Mouse (Mus musculus): ENCODE data around the gene Ttc27. TPM values are rescaled to one million over a fixed set of nuclear protein-coding genes. Genes with fewer than 3 reads are reported as not detected.
A peak's percentile ranks its signal among the peaks of the same experiment; 100 is the strongest.

Gene Ttc27
- polyA plus RNA-seq, 1 experiment: 10.5 TPM

- no peak overlapping the region for H3K27ac ChIP-seq (ENCODE audit: control insufficient read depth, insufficient read depth, low read depth, low read length)
- TF ChIP-seq CTCF (IDR thresholded peaks at IDR 0.05; ENCODE audit: control insufficient read depth, insufficient read depth, insufficient replicate concordance, low read depth, low read length) (no peak), POLR2A (IDR thresholded peaks at IDR 0.05; ENCODE audit: control insufficient read depth, low read depth, low read length) (no peak)
Measured at GRCm38 (mm10) chr17:74715128-74715527, 2.4 kb upstream of the Ttc27 start.

GRCm38 (mm10) chr17:74715724-74716123 is 1.8 kb upstream of the Ttc27 start:
- no peaks in the 10 kb centered on the region for H3K36me3 ChIP-seq (ENCODE audit: control insufficient read depth, insufficient read depth, low read length)
- no peaks in the 10 kb centered on the region for H3K27me3 ChIP-seq (ENCODE audit: control insufficient read depth, insufficient read depth, low read length)
- TF ChIP-seq POLR2A (IDR thresholded peaks at IDR 0.05; ENCODE audit: control insufficient read depth, low read depth, low read length) (no peak), CTCF (IDR thresholded peaks at IDR 0.05; ENCODE audit: control insufficient read depth, insufficient read depth, insufficient replicate concordance, low read depth, low read length) (no peak)
- no peaks in the 10 kb centered on the region for H3K4me1 ChIP-seq (ENCODE audit: control insufficient read depth, insufficient read depth, low read length)
- no peak overlapping the region for H3K27ac ChIP-seq (ENCODE audit: control insufficient read depth, insufficient read depth, low read depth, low read length)
- no peak overlapping the region for H3K4me3 ChIP-seq (ENCODE audit: control insufficient read depth, low read depth, low read length)

More at GRCm38 (mm10) chr17:74715128-74715527, 2.4 kb upstream of the Ttc27 start:
- H3K27me3 ChIP-seq (ENCODE audit: control insufficient read depth, insufficient read depth, low read length): no peaks in the 10 kb centered on the region
- H3K4me3 ChIP-seq (ENCODE audit: control insufficient read depth, low read depth, low read length): no peak overlapping the region
- H3K36me3 ChIP-seq (ENCODE audit: control insufficient read depth, insufficient read depth, low read length): no peaks in the 10 kb centered on the region
- H3K4me1 ChIP-seq (ENCODE audit: control insufficient read depth, insufficient read depth, low read length): no peaks in the 10 kb centered on the region

GRCm38 (mm10) chr17:74716643-74717042 is 889 bp upstream of the Ttc27 start:
- Histone ChIP-seq H3K27ac (ENCODE audit: control insufficient read depth, insufficient read depth, low read depth, low read length) (no peak overlapping the region), H3K4me1 (ENCODE audit: control insufficient read depth, insufficient read depth, low read length) (no peaks in the 10 kb centered on the region)

GRCm38 (mm10) chr17:74717091-74717617 is 378 bp upstream of the Ttc27 start:
- Histone ChIP-seq H3K27me3 (ENCODE audit: control insufficient read depth, insufficient read depth, low read length) (no peaks in the 10 kb centered on the region), H3K27ac (ENCODE audit: control insufficient read depth, insufficient read depth, low read depth, low read length) (peak overlapping the region; percentile 33), H3K4me3 (ENCODE audit: control insufficient read depth, low read depth, low read length) (peak overlapping the region; percentile 85), H3K4me1 (ENCODE audit: control insufficient read depth, insufficient read depth, low read length) (no peaks in the 10 kb centered on the region), H3K36me3 (ENCODE audit: control insufficient read depth, insufficient read depth, low read length) (no peaks in the 10 kb centered on the region)
- no peak for TF ChIP-seq CTCF (IDR thresholded peaks at IDR 0.05; ENCODE audit: control insufficient read depth, insufficient read depth, insufficient replicate concordance, low read depth, low read length)
- TF ChIP-seq POLR2A (IDR thresholded peaks at IDR 0.05; ENCODE audit: control insufficient read depth, low read depth, low read length): no peak

More at GRCm38 (mm10) chr17:74716643-74717042, 889 bp upstream of the Ttc27 start:
- Histone ChIP-seq H3K36me3 (ENCODE audit: control insufficient read depth, insufficient read depth, low read length) (no peaks in the 10 kb centered on the region), H3K27me3 (ENCODE audit: control insufficient read depth, insufficient read depth, low read length) (no peaks in the 10 kb centered on the region), H3K4me3 (ENCODE audit: control insufficient read depth, low read depth, low read length) (peak overlapping the region; percentile 85)
- TF ChIP-seq POLR2A (IDR thresholded peaks at IDR 0.05; ENCODE audit: control insufficient read depth, low read depth, low read length) (no peak), CTCF (IDR thresholded peaks at IDR 0.05; ENCODE audit: control insufficient read depth, insufficient read depth, insufficient replicate concordance, low read depth, low read length) (no peak)

- peaks cover 1% of the 10 kb centered on the region; the same call in 1 of the 2 replicates for H3K36me3 ChIP-seq (ENCODE audit: control insufficient read depth, insufficient read depth, low read length)
- H3K4me1 ChIP-seq (ENCODE audit: control insufficient read depth, insufficient read depth, low read length): no peaks in the 10 kb centered on the region
- TF ChIP-seq POLR2A (IDR thresholded peaks at IDR 0.05; ENCODE audit: control insufficient read depth, low read depth, low read length) (no peak), CTCF (IDR thresholded peaks at IDR 0.05; ENCODE audit: control insufficient read depth, insufficient read depth, insufficient replicate concordance, low read depth, low read length) (no peak)
- H3K4me3 ChIP-seq (ENCODE audit: control insufficient read depth, low read depth, low read length): no peak overlapping the region
- H3K27me3 ChIP-seq (ENCODE audit: control insufficient read depth, insufficient read depth, low read length): no peaks in the 10 kb centered on the region
- H3K27ac ChIP-seq (ENCODE audit: control insufficient read depth, insufficient read depth, low read depth, low read length): no peak overlapping the region
Measured at GRCm38 (mm10) chr17:74732872-74733271, 15.3 kb downstream of the Ttc27 start.

GRCm38 (mm10) chr17:74735392-74735791 is 17.9 kb downstream of the Ttc27 start:
- no peaks in the 10 kb centered on the region for H3K4me1 ChIP-seq (ENCODE audit: control insufficient read depth, insufficient read depth, low read length)
- H3K4me3 ChIP-seq (ENCODE audit: control insufficient read depth, low read depth, low read length): no peak overlapping the region
- no peak for TF ChIP-seq POLR2A (IDR thresholded peaks at IDR 0.05; ENCODE audit: control insufficient read depth, low read depth, low read length)
- TF ChIP-seq CTCF (IDR thresholded peaks at IDR 0.05; ENCODE audit: control insufficient read depth, insufficient read depth, insufficient replicate concordance, low read depth, low read length): no peak
- peaks cover 1% of the 10 kb centered on the region; the same call in 1 of the 2 replicates for H3K36me3 ChIP-seq (ENCODE audit: control insufficient read depth, insufficient read depth, low read length)
- no peak overlapping the region for H3K27ac ChIP-seq (ENCODE audit: control insufficient read depth, insufficient read depth, low read depth, low read length)
- H3K27me3 ChIP-seq (ENCODE audit: control insufficient read depth, insufficient read depth, low read length): no peaks in the 10 kb centered on the region

- no peak for TF ChIP-seq CTCF (IDR thresholded peaks at IDR 0.05; ENCODE audit: control insufficient read depth, insufficient read depth, insufficient replicate concordance, low read depth, low read length)
- TF ChIP-seq POLR2A (IDR thresholded peaks at IDR 0.05; ENCODE audit: control insufficient read depth, low read depth, low read length): no peak
- no peaks in the 10 kb centered on the region for H3K4me1 ChIP-seq (ENCODE audit: control insufficient read depth, insufficient read depth, low read length)
- no peak overlapping the region for H3K27ac ChIP-seq (ENCODE audit: control insufficient read depth, insufficient read depth, low read depth, low read length)
- no peak overlapping the region for H3K4me3 ChIP-seq (ENCODE audit: control insufficient read depth, low read depth, low read length)
- no peaks in the 10 kb centered on the region; the same call in 1 of the 2 replicates for H3K36me3 ChIP-seq (ENCODE audit: control insufficient read depth, insufficient read depth, low read length)
- H3K27me3 ChIP-seq (ENCODE audit: control insufficient read depth, insufficient read depth, low read length): no peaks in the 10 kb centered on the region
Measured at GRCm38 (mm10) chr17:74749659-74750058, 32.1 kb downstream of the Ttc27 start.

Measured in testis, adult 2 months (tissue).